Mouse (Mus musculus): ENCODE data around the gene Smpdl3a.

Gene Smpdl3a

DNA sequence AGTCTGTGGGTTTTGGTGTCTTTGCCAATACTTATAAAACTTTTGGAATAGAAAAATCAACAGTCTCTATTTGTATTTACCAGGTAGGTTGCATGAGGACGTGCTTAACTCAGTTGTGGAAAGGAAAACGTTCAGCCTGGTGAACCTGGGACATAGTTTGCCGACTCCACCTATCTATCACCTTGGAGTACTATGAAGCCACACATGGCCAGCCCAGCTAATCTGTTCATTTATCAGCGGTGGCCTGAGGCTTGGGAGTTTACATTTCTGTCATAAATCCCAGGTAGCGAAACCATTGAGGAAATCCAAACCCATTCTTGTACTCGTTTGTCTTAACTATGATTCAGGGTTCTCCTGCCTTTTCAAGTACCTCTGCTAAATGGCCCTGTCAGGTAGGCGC lies at the start of gene Smpdl3a:
Gene Smpdl3a, plus strand, starts transcription at position 318 of the 400 bp plus-strand sequence.
- DNase-seq, result no peak

DNA sequence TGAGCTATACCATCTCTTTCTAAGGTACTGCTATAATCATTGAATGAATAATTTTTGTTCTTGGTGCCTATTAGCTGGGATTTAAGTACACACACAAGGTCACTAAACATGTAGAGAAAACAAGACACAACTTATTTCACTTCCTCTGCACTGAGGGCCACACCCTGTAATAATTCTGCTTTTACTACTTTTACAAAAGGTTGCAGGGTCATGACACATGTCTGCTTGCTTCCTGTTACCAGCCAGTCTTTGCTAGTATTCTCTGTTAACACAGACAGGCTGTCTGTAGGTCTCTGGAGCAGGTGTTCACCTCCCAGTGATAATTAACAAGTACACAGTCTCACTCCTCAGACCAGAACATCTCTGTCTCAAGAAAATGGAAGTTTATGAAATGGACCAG lies 48.7 kb upstream of the Smpdl3a start:
- no peak for DNase-seq

DNA sequence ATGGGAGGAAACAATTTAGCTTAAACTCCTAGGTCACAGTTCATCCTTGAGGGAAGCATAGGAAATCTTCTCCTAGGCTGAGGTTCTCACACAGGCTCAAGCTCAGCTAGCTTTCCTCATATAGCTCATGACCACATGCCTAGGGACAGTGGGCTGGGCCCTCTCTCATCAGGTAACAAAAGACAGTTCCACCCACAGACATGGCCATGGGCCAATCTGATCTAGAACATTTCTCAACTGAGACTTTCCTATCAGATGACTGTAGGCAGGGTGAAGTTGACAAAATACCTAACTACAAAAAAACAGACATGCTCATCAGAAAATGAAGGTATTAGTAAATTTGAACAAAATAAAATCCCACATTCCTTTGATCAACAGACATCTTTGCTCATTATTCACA lies 47.0 kb upstream of the Smpdl3a start:
- DNase-seq, result no peak

DNA sequence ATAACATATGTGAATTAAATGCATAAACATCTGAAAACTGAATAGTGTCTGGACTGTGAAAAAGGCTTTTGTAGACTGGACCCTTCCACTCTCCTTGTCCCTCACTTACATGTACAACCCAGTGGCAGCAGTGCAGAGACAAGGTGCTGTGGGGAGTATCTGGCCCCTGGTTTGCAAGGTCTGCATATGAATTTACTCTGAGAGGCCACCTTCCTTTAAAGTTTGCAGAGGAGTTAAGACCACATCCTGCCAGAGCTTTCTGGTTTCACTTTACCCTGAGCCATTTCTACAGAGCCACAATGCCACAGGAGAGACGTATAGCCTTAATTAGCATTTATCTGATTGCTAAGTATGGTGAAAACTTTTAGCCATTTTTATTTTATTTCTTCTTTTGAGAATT lies 40.8 kb upstream of the Smpdl3a start:
- no peak for DNase-seq

DNA sequence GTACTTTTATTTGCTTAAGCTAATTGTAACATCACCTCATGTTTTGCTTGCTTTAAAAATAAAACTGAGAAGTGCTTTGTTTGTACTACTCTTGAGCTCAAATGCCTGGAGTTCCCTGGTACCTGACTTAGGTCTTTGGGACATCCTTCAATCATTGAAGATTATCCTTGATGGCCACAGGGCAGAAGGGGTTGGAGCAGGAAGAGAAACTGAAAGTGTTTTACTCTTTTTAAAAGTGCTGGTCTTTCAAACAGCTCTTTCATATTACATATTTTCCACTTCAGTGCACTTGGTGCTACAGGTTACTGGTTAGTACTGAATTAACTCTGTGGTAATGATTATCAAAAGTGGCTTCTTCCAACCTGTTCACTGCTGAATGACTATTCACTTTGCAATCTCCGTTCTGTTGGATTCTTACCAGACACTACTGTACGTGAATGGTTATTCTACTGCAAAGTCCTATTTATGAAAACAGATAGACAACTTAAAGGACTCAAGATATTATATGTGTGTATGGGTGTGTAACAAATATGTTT lies 38.9 kb upstream of the Smpdl3a start:
- DNase-seq, result no peak

DNA sequence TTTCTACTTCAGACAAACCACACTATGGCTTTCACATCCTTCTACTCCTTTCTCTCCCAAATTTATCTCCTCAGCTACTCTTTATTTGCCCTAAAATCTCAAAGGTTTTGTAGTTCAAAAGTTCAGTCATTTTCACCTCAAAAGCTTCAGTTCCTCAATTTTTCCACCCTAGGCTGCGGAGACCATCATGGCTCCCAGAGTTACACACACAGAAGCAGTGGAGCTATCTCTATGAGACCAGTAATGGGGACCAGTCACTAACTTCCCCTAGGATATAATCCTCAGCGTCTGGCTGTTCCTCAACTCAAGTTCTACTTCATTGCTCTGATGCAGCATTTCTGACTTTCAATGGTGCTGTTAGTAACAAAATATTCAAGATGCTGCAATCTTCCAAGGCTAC lies 35.1 kb upstream of the Smpdl3a start:
- no peak for DNase-seq

DNA sequence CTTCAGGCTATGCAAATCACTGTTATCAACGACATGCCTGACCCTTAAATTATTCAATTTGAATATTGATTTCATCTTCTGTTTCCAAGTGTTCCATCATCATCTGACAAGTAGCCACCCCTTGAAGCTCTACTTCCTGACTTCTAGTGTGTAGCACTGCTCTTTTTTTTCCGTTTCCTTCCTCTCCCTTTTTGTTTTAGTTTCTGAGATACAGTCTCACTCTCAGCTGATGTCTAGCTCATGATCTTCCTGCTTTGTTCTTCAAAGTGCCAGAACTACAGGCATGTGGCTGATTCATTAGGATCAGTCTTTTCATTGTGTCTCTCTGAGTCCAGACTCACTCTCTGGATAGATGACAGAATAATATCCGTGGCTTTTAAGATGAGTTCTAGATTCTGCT lies 33.4 kb upstream of the Smpdl3a start:
- DNase-seq, result no peak

DNA sequence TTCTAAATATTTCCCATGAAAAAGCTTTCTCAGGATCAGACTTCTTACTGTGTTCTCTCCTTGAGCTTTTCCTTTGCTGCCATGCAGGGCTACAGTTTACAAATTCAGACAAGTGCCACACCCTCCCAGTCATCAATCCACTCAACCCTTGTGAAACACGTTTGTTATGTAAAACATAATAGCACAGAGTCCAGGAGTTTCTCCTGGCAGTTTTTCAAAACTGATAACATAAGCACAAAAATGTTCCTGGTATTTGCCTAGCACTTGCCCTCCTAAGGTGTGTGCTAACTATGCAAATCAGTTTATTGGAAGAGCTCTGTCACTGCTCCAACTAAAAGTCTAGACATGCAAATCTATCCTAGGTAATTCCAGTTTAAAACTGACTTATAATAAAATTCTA lies 31.1 kb upstream of the Smpdl3a start:
- DNase-seq, result no peak

DNA sequence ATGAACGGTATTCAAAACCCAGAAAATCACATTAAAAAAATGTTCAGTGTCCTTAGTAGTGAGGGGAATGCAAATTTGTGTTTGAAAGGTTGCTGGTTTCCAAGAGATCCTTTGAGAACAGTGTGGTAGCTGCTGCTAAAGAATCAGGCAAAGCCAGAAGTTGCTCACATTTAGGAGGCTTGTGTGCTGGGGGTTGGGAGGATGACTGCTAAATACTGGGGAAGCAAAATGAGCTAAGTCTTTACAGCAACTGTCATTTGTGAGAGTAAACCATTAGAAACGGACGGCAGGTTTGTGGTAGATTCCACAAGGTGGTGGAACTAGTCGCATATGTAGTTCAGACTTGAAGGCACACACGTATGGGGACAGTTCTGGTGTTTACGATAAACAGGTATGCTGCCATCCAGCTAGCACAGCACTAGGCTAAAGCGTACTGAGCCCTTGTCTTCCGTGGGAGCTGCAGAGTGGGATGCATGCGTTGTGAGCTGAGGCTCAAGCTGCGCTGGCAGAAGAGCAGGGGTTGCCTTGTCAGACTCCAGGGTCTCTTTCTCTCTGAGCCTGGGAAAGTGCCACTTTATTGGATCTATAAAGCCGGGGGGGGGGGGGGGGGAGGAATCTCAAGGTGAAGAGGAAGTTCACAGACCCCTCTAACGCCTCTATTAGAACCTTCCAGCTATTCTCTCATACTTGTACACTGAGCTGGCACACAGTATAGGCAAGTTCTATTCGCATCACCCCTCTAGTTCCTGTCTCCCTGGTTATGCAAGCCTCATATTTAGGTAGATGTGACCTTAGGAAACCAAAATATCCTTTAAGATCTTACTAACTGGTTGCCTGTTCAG lies 10.6 kb upstream of the Smpdl3a start:
- DNase-seq, result peak; percentile 8 to 13

DNA sequence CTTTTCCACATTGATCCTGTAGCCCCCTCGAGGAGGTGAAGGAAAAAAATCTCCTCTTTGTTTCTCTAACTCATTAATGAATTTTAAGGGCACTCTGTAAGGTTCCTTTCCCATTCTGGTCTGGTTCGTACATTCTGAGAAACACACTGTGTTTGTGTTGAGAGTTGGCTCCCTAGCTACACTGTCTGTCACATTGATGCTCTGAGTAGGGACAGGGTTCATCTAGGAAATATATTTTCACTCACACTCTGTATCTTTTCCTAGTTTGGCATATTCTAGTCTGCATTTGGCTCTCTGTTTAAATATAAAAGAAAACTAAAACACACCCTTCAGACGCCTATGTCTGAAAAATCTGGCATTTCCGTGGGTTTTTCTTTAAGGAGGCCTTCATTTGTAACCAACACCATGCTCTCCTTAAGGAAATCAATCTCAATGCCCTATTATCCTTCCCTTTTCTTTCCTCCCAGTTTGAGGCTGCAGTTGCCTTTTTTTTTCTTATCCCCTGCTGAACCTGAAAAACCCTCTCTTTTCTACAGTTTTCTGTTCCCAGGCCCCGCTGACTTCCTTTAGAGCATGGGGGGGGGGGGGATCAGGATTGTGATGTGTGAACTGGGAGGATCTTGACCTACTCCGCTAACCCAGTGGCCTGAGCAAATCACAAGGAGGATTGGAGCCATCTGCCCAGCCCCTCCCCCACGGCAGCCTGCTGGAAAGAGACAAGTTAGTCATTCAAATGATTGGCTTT lies 9.8 kb upstream of the Smpdl3a start:
- peak; percentile 90 to 95 for DNase-seq

DNA sequence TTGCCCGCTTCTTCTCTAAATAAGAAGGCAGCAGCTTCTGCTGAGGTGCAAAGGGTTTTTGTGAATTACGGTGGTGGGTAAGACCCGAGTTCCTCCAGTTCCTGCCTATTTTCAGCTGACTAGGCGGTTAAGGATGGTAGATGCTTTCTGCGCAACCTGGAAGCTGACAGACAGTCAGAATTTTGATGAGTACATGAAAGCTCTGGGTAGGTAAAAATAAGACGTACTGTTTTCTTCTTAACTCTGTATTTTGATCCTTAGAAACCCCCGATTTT lies 9.3 kb upstream of the Smpdl3a start, which contains the start of gene Fabp7:
Gene Fabp7, plus strand, starts transcription at position 6 of the 275 bp plus-strand sequence.
- no peak for DNase-seq

DNA sequence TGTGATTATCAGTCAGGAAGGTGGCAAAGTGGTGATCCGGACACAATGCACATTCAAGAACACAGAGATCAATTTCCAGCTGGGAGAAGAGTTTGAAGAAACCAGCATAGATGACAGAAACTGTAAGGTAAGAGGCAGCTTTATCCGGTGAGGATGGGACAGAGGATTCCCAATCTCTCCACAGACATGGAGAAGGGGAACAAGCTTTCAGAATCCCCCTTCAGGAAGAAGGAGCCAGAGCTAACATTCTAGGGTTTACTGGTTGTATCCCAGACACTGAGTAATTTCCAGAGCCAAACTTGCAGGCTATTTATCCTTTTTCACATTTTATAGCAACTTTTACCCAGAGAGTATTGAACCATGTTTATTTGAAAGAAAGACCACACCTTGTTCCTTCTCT lies 8.6 kb upstream of the Smpdl3a start:
- no peak for DNase-seq

DNA sequence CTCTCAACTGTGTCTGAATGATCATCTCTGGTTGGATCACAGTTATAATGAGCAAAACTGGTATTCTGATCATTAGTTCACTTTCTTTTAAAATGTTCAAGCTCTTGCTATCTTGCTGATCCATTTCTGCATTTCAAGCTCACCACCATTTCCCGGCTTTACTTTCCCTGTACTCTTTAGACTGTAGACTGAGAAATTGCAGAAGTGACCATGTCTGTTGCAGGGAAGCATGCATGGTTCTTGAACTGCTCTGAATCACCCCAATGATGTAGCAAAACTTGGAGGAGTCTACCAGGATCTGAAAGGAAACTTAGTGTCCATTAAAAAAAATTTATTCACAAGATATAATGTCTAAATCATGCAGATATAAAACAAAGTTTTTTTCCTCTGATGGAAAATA lies 1.2 kb upstream of the Smpdl3a start:
- DNase-seq, result no peak

DNA sequence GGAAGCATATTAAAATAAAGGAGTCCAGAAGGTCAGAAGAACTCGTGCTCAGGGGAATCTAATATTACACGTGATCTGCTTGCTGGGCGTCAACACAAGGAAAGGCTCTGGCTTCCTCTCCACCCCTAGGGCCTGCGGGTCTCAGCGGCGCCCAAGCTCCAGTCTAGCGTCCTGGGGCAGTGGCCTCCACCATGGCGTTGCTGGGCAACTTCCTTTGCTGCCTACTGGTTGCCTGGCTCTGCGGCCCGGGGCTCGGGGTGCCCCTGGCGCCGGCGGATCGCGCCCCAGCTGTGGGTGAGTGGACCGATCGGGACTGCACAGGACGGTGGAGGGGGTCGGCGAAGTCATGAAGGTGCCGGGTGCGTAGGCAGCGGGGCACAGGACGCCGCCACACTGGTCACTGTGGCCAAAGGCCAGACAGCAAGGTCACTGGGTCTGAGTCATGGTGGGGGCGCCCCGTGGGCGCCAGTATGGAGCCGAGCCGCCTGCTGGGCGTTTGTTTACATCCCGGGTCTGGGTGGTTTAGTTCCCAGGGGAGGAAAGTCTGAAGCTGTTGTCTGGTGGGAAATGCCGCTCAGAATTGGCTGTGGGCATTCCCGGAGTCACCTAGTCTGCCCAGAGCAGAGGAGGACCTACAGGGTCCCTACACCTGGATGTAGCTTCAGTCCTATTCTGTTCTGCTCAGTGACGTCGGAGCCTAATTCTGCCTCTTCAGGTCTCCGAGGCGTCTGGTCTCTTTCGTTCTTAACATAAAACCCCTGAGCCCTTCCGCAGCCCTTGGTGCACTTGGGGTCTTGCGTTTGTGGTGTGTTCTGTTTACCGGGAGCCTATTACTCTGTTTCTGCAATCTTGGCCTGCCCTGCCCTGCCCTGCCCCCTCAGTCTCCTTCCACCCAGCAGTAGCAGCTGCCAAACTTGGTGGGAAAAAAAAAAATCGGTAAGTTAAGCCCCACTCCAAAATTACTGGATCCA lies 641 bp downstream of the Smpdl3a start:
- DNase-seq, result peak; percentile 32 to 34

DNA sequence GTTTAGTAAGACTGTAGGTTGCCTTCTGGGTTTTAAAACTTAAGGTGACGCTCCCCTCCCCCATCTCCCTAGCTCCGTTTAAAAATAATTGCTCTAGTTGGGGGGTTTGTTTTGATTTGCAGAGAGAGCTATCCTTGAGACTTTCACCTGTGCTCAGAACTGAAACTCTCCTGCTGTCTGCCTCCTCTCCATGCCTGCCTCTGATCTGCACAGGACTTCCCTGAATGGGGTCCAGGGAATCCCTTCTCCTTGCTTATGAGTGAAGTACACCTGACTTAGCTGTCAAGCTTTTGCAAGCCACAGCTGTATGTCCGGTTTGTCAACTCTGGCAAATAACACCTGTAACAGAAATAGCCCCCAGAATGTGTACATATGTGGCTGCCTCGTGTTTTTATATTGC lies 1.4 kb downstream of the Smpdl3a start:
- DNase-seq, result no peak

DNA sequence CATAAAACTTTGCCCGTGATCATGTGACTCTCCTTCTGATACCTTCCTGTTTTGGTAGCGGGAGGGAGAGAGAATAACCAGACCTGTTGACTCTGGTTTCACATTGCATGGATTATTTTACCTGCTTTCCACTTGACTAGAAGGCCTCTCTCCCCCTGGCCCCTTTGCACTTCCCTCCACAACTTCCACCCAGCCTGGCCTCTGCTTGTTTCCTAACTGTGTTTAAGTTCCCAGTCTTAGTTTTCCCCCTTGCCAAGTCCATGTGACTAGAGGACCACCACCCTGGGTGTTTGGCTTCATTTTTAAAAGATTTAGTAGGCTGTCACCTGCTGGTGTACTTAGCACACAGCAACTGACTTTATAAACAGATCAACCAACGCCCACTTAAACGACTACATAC lies 1.9 kb downstream of the Smpdl3a start:
- peak; percentile 19 to 30 for DNase-seq

DNA sequence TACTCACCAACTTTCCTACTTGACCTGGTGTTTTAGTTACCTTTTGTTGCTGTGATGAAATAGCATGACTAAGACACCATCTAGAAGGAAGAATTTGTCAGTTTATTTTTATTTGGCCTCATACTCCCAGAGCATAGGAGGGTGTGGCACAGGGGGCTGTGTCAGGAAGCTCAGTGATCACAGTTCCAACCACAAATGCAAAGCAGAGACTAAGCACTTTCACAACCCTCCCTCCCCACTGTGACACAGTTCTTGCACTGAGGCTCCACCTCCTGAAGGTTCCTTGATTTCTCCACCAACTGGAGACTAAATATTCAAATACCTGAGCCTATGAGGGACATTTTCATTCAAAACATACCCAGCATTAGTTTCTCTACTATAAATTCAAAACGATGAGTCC lies 5.4 kb downstream of the Smpdl3a start:
- no peak for DNase-seq

DNA sequence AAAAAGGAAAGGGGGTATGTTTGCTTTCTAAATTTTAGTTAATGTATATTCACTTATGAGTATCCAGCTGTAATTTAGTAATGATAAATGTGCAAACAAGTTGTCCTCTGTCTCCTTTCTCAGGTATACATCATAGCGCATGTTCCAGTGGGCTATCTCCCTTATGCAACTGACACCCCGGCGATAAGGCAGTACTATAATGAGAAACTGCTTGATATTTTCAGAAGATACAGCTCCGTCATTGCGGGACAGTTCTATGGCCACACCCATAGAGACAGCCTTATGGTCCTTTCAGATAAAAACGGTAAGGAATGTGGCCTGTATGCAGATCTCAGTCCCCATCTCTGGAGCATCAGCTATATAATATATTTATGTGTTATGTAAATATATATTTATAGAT lies 13.6 kb downstream of the Smpdl3a start:
- DNase-seq, result no peak

DNA sequence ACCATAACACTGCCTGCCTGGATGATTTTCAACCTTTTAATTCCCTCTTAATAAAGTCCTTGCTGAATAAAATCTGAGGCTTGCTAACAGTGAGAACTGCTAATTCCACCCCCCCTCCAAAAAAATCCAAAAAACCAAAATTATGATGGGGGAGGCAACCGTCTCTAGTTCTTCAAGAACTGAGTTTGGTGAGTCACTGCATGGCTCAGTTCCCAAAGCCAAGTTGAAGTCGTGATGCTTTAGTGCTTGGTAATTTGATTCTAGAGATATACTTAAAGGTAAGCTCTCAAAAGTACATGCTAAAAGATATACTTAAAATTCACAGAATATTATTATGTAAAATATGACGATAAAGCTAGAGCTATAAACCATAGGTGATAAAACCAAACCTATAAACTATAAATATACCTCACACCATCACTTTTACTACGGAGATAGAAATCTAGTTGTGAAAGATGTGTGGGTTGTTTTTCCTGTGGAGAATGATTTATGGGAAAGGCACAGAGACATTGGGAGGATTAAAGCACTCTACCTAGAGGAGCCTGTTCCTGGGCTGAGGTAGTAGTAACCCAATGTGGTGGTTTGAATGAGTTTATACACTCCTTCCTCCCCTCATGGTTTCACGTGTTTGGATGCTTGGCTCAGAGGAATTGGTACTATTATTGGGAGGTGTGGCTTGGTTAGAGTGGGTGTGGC lies 18.2 kb downstream of the Smpdl3a start:
- DNase-seq, result no peak

DNA sequence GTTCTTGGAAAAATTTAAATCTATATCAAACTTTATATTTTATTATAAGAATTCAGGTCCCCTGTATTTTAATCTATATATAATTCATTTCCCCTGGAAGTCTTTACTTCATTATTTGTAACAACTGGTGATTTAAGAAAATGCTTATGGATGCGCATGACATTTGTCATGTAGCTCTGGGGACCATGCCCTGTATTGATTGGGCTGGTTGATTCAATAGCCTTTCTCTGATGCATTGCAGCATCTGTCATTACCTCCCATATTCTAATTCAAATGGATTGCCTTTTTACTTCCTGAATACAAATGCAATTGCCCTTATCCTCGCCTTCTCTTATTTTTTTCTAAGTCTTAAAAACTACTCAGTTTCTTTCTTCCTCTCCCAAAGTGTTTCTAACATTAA lies 20.2 kb downstream of the Smpdl3a start:
- DNase-seq, result no peak

DNA sequence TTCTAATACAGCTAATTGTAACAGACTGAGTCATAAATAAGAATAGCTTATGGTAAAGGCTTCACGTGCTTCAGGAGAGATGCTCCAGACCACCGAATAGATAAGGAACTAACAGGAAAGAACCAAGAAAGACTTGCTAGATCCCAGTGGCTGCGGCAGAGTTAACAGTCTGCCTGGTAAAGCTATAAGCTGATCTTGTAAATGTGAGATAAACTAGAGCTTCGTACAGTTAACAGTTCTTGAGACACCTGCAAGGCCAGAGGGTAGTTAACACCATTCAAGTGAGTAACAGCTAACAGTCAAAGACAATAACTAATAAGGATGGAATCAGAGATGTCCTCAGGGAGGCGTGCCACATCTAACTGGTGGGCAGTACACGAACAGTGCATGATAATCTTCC lies 21.7 kb downstream of the Smpdl3a start:
- no peak for DNase-seq

DNA sequence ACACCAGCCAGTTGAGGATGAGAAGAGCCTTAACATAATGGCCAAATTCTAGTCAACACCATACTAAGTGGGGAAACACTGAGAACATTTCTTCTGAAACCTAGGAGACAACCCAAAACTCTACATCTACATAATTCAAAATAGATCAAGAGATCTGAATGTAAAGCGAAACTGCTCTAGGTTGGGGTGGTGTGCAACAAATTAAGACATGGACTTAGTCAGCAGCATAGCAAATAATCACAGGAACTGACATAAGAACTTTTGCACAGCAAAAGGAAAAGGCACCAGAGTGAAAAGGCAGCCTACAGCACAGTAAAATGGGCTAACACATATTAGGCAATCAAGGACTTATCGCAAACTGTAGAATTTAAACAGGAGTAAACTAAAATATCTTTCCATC lies 25.1 kb downstream of the Smpdl3a start:
- no peak for DNase-seq
